Mouse (Mus musculus): ENCODE data around the gene Cnnm4. TPM values are rescaled to one million over a fixed set of nuclear protein-coding genes. Genes with fewer than 3 reads are reported as not detected.

The Cnnm4 gene
- 5.2 TPM for polyA plus RNA-seq (2014; fragmentation: Illumina TruSeq; extraction: RNeasy Lipid Tissue Mini Kit (QIAGEN cat#74804); ENCODE audit: low read depth, low replicate concordance)

DNA sequence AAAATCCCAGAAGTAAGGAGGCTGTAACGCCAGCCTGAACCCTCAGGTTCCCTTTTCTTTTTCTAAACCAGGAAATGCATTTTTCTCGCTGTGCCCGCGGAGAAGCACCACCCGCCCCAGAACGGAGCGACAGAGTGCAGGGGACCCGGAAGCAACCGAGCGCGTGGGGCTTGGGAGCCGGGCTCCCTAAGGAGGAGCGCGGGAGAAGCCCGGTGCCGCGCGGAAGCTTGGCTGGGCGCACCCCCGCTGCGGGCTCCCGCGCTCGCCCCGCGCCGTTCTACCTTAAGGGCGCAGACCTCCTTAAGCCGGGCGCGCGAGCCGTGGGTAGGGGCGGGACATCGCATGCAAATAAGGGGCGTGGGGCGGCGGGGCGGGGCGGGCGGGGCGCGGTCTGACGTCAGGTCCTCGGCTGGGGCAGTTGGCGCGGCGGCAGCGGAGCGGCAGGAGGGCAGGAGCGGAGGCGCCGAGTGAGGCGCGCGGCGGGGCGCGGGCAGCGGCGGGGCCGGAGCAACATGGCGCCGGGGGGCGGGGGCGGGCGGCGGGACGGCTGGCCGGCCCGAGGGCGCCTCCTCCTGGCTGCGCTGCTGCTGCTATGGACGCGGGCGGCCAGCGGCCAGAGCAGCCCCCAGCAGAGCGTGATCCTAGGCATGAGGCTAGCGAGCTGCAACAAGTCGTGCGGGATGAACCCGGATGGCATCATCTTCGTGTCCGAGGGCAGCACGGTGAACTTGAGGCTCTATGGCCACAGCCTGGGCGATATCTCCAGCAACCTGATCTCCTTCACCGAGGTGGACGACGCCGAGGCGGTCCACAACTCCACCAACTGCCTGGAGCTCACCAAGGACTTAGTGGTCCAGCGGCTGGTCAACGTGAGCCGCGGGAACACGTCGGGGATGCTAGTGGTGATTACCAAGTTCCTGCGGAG, at the start of gene Cnnm4:
Cnnm4 (plus strand) TSS at position 440 of the 925 bp plus-strand sequence.

GRCm38 (mm10) chr1:36444471-36445464, 26.7 kb upstream of the Cnnm4 start, which contains the start of gene Lman2l:
Gene Lman2l, minus strand, starts transcription at chr1:36445271.

GRCm38 (mm10) chr1:36511289-36512021, 40.0 kb downstream of the Cnnm4 start, which contains the start of gene Cnnm3:
Gene Cnnm3, plus strand, starts transcription at chr1:36511867.

GRCm38 (mm10) chr1:36536783-36537182, 65.4 kb downstream of the Cnnm4 start, which contains the start of gene Ankrd23:
Gene Ankrd23, minus strand, starts transcription at chr1:36536883.

GRCm38 (mm10) chr1:36539186-36539585, 67.8 kb downstream of the Cnnm4 start, which contains the start of gene Gm42417:
Gene Gm42417, minus strand, starts transcription at chr1:36539429.

GRCm38 (mm10) chr1:36546888-36547471, 75.6 kb downstream of the Cnnm4 start, which contains the start of gene Ankrd39:
Gene Ankrd39, minus strand, starts transcription at chr1:36547445.

Other genes with a start within 250 kb of the Cnnm4 start
- 62.5 TPM for gene Uggt1, start 226.9 kb upstream of the Cnnm4 start, polyA plus RNA-seq (2014; fragmentation: Illumina TruSeq; extraction: RNeasy Lipid Tissue Mini Kit (QIAGEN cat#74804); ENCODE audit: low read depth, low replicate concordance)
- 10.3 TPM for gene Neurl3, start 196.9 kb upstream of the Cnnm4 start, polyA plus RNA-seq (2014; fragmentation: Illumina TruSeq; extraction: RNeasy Lipid Tissue Mini Kit (QIAGEN cat#74804); ENCODE audit: low read depth, low replicate concordance)
- gene Arid5a, start 163.9 kb upstream of the Cnnm4 start, polyA plus RNA-seq (2014; fragmentation: Illumina TruSeq; extraction: RNeasy Lipid Tissue Mini Kit (QIAGEN cat#74804); ENCODE audit: low read depth, low replicate concordance), result 8.6 TPM
- gene Kansl3, start 102.4 kb upstream of the Cnnm4 start, polyA plus RNA-seq (2014; fragmentation: Illumina TruSeq; extraction: RNeasy Lipid Tissue Mini Kit (QIAGEN cat#74804); ENCODE audit: low read depth, low replicate concordance), result 41.1 TPM
- 0.52 TPM for gene Fer1l5, start 99.3 kb upstream of the Cnnm4 start, polyA plus RNA-seq (2014; fragmentation: Illumina TruSeq; extraction: RNeasy Lipid Tissue Mini Kit (QIAGEN cat#74804); ENCODE audit: low read depth, low replicate concordance)
- 29.3 TPM for gene Lman2l, start 26.3 kb upstream of the Cnnm4 start, polyA plus RNA-seq (2014; fragmentation: Illumina TruSeq; extraction: RNeasy Lipid Tissue Mini Kit (QIAGEN cat#74804); ENCODE audit: low read depth, low replicate concordance)
- 18.9 TPM for gene Cnnm3, start 40.2 kb downstream of the Cnnm4 start, polyA plus RNA-seq (2014; fragmentation: Illumina TruSeq; extraction: RNeasy Lipid Tissue Mini Kit (QIAGEN cat#74804); ENCODE audit: low read depth, low replicate concordance)
- gene Ankrd23, start 65.3 kb downstream of the Cnnm4 start, polyA plus RNA-seq (2014; fragmentation: Illumina TruSeq; extraction: RNeasy Lipid Tissue Mini Kit (QIAGEN cat#74804); ENCODE audit: low read depth, low replicate concordance), result 7.0 TPM
- not detected for gene Gm42417, start 67.8 kb downstream of the Cnnm4 start, polyA plus RNA-seq (2014; fragmentation: Illumina TruSeq; extraction: RNeasy Lipid Tissue Mini Kit (QIAGEN cat#74804); ENCODE audit: low read depth, low replicate concordance)
- 7.7 TPM for gene Ankrd39, start 75.8 kb downstream of the Cnnm4 start, polyA plus RNA-seq (2014; fragmentation: Illumina TruSeq; extraction: RNeasy Lipid Tissue Mini Kit (QIAGEN cat#74804); ENCODE audit: low read depth, low replicate concordance)
- gene Sema4c, start 86.7 kb downstream of the Cnnm4 start, polyA plus RNA-seq (2014; fragmentation: Illumina TruSeq; extraction: RNeasy Lipid Tissue Mini Kit (QIAGEN cat#74804); ENCODE audit: low read depth, low replicate concordance), result 16.3 TPM
- 6.2 TPM for gene Fam178b, start 211.6 kb downstream of the Cnnm4 start, polyA plus RNA-seq (2014; fragmentation: Illumina TruSeq; extraction: RNeasy Lipid Tissue Mini Kit (QIAGEN cat#74804); ENCODE audit: low read depth, low replicate concordance)
- gene Cox5b, start 219.8 kb downstream of the Cnnm4 start, polyA plus RNA-seq (2014; fragmentation: Illumina TruSeq; extraction: RNeasy Lipid Tissue Mini Kit (QIAGEN cat#74804); ENCODE audit: low read depth, low replicate concordance), result 325 TPM
- 0.86 TPM for gene 4933424G06Rik, start 238.5 kb downstream of the Cnnm4 start, polyA plus RNA-seq (2014; fragmentation: Illumina TruSeq; extraction: RNeasy Lipid Tissue Mini Kit (QIAGEN cat#74804); ENCODE audit: low read depth, low replicate concordance)
- gene Actr1b, start 242.8 kb downstream of the Cnnm4 start, polyA plus RNA-seq (2014; fragmentation: Illumina TruSeq; extraction: RNeasy Lipid Tissue Mini Kit (QIAGEN cat#74804); ENCODE audit: low read depth, low replicate concordance), result 62.7 TPM

Measured in adipose tissue, adult 10 weeks (tissue).